Mouse (Mus musculus) bone marrow, adult 2 months (tissue): ENCODE data around the gene Mex3d.

ENCODE experiments used
- CTCF ChIP-seq: fragments of 200-500 bp; IDR thresholded peaks from 2 replicates; pipeline ENCODE4 v1.5.1; 2011; ENCODE audit warnings: low read length, control low read depth; ENCODE audit not compliant: control insufficient read depth, insufficient read depth
- POLR2A ChIP-seq: fragments of 200-500 bp; IDR thresholded peaks from 2 replicates; pipeline ENCODE4 v1.6.1; 2011; ENCODE audit warnings: low read depth, mild to moderate bottlenecking, control low read depth, low read length, borderline replicate concordance; ENCODE audit not compliant: control insufficient read depth

DNA sequence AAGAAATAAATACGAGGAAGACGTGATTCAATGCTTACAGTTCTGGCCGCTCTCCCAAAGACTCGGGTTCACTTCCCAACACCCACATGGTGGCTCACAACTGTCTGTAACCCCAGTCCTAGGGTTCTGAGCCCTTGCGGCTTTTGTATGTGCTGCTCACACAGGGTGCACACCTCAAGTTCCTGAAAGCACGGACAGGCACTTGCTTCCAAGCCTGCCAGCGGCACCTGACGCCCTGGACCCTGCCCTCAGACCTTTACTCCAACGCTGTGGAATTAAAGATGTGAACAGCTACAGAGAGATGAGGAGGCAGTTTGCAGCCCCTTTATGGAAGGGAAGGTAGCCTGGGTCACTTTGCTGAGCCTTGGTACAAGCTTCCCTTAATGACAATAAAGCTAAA, 3.2 kb upstream of the Mex3d start:
- TF ChIP-seq CTCF (no peak), POLR2A (no peak)
